Mouse (Mus musculus) T-helper 17 cell (primary cell): ENCODE measurements around the gene Vmn2r94.

Experiments
- in situ Hi-C, 2 experiments: fragments of 300-600 bp; cut with MboI, MseI; formaldehyde crosslinking; loops; 1 replicate in 1 of 2; 2 replicates in 1 of 2; pipeline ENCODE4 v1.15.1; 2025; ENCODE audit warnings: high pct_unique_total_duplicates in 2 of 2

Gene Vmn2r94

GRCm38 (mm10) chr17:18277656-18278055 lies at the start of gene Vmn2r94:
Vmn2r94 (minus strand) TSS chr17:18277756.
- in situ Hi-C loops, result no loop called here

GRCm38 (mm10) chr17:18323031-18323430 lies 45.5 kb upstream of the Vmn2r94 start:
- in situ Hi-C loops, result no loop called here

GRCm38 (mm10) chr17:18297799-18298198 lies 20.2 kb upstream of the Vmn2r94 start, which contains the start of gene Vmn2r93:
Vmn2r93 (plus strand) TSS chr17:18298099.
- in situ Hi-C loops, result no loop called here

GRCm38 (mm10) chr17:18236931-18237330 lies 40.6 kb downstream of the Vmn2r94 start:
- in situ Hi-C loops, result no loop called here

- in situ Hi-C loops, result no loop called here
Measured at GRCm38 (mm10) chr17:18231996-18232395, 45.6 kb downstream of the Vmn2r94 start.

- in situ Hi-C loops, result loop anchor here in 1 of 2 experiments (5.0 kb wide), 1 partner anchor 54 kb away; no protein-coding TSS in a partner anchor
Measured at GRCm38 (mm10) chr17:18221300-18221699, 56.3 kb downstream of the Vmn2r94 start.
